Mouse (Mus musculus): ENCODE data around the gene Tanc1.

DNA sequence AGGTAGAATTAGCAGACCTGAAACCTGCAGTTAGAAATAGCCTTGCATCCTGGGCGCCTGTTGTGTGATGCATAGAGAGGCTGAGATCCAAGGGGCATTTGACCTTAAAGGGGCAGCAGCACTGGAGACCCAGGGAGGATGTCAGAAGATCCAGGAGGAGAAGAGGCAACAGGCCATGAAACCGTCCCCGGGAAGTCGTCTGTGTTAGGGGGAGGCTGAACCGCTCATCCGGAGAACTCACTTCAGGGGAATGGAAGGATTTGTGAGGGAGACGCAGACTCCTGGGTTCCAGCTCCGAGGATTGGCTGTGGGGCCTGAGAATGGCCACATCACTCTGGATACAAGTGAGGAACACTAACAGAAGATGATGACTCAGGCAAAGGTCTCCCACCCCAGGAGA lies 60.8 kb downstream of the Tanc1 start:
- no peak for TF ChIP-seq CTCF (IDR thresholded peaks at IDR 0.05; ENCODE audit: extremely low read depth, insufficient read length, insufficient replicate concordance, low read depth, low read length)
- no peak for TF ChIP-seq POLR2A (IDR thresholded peaks at IDR 0.05; ENCODE audit: low read depth, low read length)

Data from small intestine, adult 2 months (tissue).